Mouse (Mus musculus) fat pad, adult 2 months (tissue): Measurements from ENCODE around the gene Ak2.

Source experiments
- DNase-seq: peaks from one replicate; pipeline ENCODE4 v3.0.0-alpha.2; 2011; ENCODE audit warnings: low read depth, low spot score; ENCODE audit errors: extremely low read depth

Ak2 gene

GRCm38 (mm10) chr4:129035851-129036445 lies 44.2 kb downstream of the Ak2 start:
- DNase-seq, result no peak

GRCm38 (mm10) chr4:129047721-129048421 lies 56.1 kb downstream of the Ak2 start:
- no peak for DNase-seq

DNA sequence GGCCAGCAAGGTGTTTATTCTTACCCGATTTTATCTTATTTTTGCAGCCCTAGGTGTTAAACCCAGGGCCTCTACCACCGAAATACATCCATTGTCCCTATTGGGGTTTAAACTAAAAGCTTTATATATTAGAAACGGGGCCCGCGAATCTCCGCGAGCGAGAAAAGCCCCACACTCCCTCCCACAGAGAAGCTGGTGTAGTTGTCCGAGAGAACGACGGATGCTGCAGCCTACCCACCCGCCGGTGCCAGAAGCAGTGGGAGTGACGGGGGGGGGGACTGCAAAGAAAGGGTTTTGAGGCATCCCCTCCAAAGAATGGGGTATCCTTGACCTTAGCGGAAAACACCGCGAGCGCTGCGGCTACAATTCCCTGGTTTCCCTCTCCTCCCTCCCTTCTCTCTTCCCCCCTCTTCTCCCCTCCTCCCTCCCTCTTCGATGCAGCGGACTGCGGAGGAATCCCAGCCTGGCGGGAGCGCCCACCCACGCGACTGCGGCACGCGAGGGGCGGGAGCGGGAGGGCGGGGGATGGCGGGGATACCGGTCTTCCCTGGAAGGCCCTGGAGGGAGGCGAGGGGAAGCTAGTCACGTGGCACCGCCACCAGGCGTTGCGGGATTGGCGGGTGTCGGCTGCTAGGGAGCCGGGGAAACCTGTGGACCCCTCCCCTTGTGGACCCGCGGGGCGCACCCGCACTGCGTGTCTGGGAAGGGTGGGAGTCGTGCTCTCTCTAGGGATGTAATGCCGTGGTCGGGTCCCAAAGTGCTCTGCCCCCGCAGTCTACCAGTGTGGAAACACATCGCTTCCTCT lies 56.9 kb downstream of the Ak2 start:
- DNase-seq, result no peak

- DNase-seq, result no peak
Observed at GRCm38 (mm10) chr4:129049306-129050011, 57.7 kb downstream of the Ak2 start.

DNA sequence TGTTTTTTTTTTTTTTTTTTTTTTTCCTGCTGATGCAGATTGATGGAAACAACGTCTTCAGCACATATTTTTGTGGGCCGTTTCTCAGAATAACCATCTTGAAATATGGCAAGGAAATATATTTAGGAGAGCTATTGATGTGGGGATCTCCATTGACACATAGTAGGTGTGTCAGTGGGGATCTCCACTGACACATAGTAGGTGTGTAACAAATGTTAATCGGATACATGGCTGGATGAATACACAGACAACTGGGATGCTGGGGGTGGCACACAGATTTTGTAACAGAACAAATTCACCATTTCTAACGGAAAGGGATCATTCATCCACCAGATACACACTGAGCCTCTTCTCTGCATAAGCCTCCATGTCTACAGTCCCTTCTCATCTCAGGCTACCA lies 58.6 kb downstream of the Ak2 start:
- DNase-seq, result no peak

- DNase-seq, result no peak
Observed at GRCm38 (mm10) chr4:129050901-129051417, 59.2 kb downstream of the Ak2 start.

GRCm38 (mm10) chr4:129051461-129052183 lies 59.9 kb downstream of the Ak2 start:
- DNase-seq, result no peak

DNA sequence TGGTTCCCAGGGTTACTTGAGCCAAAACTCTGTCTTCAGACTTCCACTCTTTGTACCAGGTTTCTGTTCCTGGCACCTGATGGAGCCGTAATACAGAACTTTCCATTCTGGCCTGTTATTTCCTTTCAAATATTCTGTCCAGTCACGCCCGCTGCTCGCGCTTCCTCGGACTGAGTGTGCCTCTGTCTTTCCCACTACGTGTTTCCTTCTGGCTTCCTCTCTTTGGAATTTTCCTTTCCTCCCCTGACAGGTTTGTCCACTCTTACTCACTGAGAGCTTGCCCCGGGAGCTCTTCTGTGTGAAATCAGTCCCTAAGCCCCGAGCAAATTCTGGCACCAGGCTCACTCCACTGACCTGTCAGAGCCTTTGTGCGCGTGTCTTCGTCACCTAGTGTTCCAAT lies 63.0 kb downstream of the Ak2 start:
- no peak for DNase-seq

- no peak for DNase-seq
Observed at GRCm38 (mm10) chr4:129055562-129055961, 63.8 kb downstream of the Ak2 start.

DNA sequence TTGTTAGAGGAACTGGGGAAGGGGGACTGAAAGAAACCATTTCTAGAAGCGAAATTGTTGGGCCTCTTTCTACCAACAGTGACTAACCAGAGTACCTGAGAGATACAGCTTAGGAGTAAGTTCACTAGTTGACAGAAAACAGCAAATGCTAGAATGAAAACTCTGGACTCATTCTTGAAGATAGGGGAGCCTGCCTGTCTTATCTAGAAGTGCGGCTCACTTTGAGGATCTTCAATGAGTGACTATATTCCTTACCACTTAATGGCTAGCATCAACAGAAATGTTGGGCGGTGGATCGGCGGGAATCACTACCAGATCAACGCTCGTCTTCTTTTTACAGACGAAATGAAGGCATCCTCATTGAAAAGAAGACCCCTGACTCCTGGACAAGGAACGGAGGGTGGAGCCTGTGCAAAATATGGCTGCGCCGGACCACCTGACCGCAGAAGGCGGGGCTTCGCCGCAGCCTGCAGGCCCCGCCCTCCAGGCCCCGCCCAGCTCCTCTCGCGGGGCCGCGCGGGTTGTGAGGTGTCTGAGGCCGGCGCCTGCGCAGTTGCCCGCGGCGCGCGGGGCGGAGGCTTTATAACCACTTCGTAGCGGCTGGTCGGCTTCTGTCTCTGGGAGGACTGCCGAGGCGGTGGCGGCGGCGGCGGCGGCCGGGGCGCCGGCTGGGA lies 65.9 kb downstream of the Ak2 start:
- no peak for DNase-seq

GRCm38 (mm10) chr4:129058207-129059092 lies 66.7 kb downstream of the Ak2 start, which contains the start of gene Rnf19b:
Gene Rnf19b, plus strand, starts transcription at chr4:129058271.
- DNase-seq, result no peak

DNA sequence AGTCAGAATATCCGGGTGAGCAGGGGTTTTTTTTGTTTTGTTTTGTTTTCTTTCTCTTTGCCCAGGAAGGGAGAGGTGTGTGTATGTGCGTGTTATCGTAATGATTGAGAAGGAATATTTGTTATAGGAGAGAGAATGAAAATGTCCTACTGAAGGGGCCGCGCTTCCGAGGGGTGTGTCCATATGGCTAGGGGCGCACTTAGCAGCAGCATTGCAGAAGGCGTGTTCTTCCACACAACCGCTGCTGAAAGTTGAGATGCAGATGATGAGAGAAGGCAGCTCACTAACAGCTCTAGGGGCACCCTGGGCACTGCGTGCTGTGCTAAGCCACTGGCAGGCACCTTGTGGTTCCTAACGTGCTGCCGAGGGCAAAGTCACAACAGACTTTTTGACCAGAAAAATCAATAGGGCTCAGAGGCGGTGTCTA lies 67.4 kb downstream of the Ak2 start:
- no peak for DNase-seq

- no peak for DNase-seq
Observed at GRCm38 (mm10) chr4:129059922-129060321, 68.2 kb downstream of the Ak2 start.
